Mouse (Mus musculus) common myeloid progenitor, adult 5-6 weeks (primary cell): ENCODE results near the gene Rhno1. TPM values are rescaled to one million over a fixed set of nuclear protein-coding genes. Genes with fewer than 3 reads are reported as not detected.

Experiments used
- ATAC-seq: replicated peaks from 2 replicates; pipeline ENCODE4 v1.8.0; 2016; ENCODE audit warnings: low read depth, mild to moderate bottlenecking, moderate TSS enrichment, inconsistent platforms; ENCODE audit not compliant: poor library complexity, severe bottlenecking
- total RNA-seq: library from RNA; stranded (forward); fragments of 200-1000, 187-1606 nt; gene quantifications from 2 replicates; pipeline ENCODE4 v1.2.3, GENCODE M21; 2017

The Rhno1 gene
- total RNA-seq = 39.5 and 43.8 TPM in 2 replicates

DNA sequence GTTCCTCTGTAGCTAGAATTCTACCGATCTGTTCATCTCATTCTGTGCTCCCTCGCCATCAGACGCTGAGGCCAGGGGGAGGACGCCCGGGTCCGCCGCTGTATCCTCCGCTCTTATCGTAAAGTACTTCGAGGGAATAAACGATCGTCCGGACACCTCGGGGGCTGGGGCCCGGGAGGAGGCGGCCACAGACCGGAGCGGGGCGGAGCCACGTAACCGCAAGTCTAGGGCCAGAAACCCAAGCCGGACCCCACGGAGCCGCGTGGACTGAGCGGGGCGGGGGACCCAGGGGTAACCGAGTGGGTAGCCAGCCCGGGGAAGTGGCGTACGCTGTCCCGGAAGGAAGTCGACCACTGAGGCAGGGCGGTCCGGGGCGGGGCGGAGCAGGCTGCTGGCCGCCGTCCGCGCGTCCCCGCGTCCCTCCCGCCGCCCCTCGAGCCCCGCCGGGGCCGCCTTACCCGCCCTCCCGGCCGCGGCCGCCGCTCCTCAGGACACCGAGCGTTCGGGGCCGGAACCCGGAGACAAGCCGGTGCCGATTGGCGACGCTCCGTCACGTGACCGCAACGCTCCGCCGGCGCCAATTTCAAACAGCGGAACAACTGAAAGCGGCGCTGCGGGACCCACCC, at the start of gene Rhno1, which contains the start of gene Foxm1:
Gene Rhno1 (minus strand): TSS at position 531 of the 626 bp plus-strand sequence.
Gene Foxm1 (plus strand): TSS at position 587 of the 626 bp plus-strand sequence.
- ATAC-seq = peak; percentile 77

DNA sequence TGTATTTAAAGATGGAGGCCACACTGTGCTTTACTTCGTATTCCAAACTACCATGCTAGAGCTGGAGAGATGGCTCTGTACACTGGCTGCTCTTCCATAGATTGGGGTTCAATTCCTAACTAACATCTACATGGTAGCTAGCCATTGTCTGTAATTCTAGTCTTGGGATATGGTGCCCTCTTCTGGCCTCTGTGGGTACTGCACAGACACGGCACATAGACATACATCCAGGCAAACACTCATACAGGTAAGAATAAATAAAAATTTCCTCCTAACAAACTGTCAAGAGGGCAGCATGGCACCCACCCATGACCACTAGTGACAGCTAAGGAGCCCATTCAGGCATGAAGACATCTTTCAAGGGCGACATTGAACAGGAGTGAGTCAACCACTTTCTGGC, 48.4 kb upstream of the Rhno1 start:
- ATAC-seq = peak; percentile 80

GRCm38 (mm10) chr6:128410305-128410704, 47.6 kb upstream of the Rhno1 start:
- no peak for ATAC-seq

GRCm38 (mm10) chr6:128408544-128409125, 45.9 kb upstream of the Rhno1 start:
- peak; percentile 42 for ATAC-seq

GRCm38 (mm10) chr6:128404708-128405107, 42.0 kb upstream of the Rhno1 start:
- peak; percentile 50 for ATAC-seq

- no peak for ATAC-seq
Observed at GRCm38 (mm10) chr6:128399421-128400185, 36.9 kb upstream of the Rhno1 start.

GRCm38 (mm10) chr6:128398996-128399395, 36.3 kb upstream of the Rhno1 start, which contains the start of gene Nrip2:
Gene Nrip2, plus strand, starts transcription at chr6:128399296.
- no peak for ATAC-seq

- no peak for ATAC-seq
Observed at GRCm38 (mm10) chr6:128397574-128398261, 35.0 kb upstream of the Rhno1 start.

DNA sequence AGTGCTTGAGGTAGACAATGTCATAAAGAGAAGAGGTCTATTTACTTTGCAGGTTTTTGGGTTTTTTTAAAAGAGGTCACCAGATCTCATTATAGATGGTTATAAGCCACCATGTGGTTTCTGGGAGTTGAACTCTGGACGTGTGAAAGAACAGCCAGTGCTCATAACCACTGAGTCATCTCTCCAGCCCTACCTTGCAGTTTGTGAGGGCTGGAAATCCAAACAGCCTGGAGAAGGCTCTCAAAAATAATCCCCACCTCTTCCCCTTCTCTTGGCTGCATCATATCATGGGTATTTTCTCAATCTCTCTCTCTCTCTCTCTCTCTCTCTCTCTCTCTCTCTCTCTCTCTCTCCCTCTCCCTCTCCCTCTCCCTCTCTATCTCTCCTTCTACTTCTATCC, 28.0 kb upstream of the Rhno1 start:
- ATAC-seq = no peak

- ATAC-seq = no peak
Observed at GRCm38 (mm10) chr6:128389185-128389584, 26.5 kb upstream of the Rhno1 start.

- ATAC-seq = no peak
Observed at GRCm38 (mm10) chr6:128385026-128385425, 22.3 kb upstream of the Rhno1 start.

GRCm38 (mm10) chr6:128383752-128384151, 21.0 kb upstream of the Rhno1 start:
- no peak for ATAC-seq

- peak; percentile 72 for ATAC-seq
Observed at GRCm38 (mm10) chr6:128381254-128381653, 18.5 kb upstream of the Rhno1 start.

DNA sequence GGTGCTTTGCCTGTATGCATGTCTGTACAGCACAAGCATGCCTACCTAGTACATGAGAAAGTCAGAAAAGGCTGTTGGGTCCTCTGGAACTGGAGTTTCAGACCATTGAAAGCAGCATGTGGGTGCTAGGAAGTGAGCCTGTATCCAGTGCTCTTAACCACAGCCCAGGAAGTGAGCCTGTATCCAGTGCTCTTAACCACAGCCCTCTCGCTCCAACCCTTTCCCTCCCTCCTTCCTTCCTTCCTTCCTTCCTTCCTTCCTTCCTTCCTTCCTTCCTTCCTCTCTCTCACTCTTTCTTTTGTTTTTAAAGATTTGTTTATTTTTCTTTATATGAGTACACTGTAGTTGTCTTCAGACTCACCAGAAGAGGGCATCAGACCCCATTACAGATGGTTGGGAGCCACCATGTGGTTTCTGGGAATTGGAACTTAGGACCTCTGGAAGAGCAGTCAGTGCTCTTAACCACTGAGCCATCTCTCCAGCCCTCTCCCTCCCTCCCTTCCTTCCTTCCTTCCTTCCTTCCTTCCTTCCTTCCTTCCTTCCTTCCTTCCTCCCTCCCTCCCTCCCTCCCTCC, 18.0 kb upstream of the Rhno1 start:
- ATAC-seq = peak; percentile 54; the same call in 1 of the 2 replicates

DNA sequence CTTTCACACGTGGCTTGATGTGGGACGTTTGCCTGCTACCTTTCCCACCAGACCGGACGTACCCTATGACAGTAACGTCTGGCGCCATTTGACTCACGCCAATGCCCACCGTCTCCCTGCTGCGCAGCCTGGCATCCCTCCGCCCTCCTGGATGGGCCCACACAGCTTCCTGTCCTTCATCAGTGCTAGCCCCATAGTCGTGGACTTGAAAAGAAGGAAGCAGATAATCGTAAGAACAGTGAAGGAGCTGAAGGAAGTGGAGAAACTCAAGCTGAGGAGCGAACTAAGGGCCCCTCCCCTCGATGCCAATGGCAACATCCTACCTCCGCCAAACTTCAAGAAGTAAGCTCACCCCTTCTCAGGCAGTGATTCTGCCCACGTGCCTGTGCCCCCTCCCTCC, 16.9 kb upstream of the Rhno1 start:
- ATAC-seq = peak; percentile 66

GRCm38 (mm10) chr6:128376371-128377085, 13.8 kb upstream of the Rhno1 start:
- no peak for ATAC-seq

GRCm38 (mm10) chr6:128375192-128375591, 12.5 kb upstream of the Rhno1 start, which contains the start of the genes Tex52 and Gm44596:
Gene Tex52, plus strand, starts transcription at chr6:128375456.
Gene Gm44596, plus strand, starts transcription at chr6:128375503.
- no peak for ATAC-seq

- no peak for ATAC-seq
Observed at GRCm38 (mm10) chr6:128370040-128370439, 7.3 kb upstream of the Rhno1 start.

- ATAC-seq = no peak
Observed at GRCm38 (mm10) chr6:128366466-128366865, 3.8 kb upstream of the Rhno1 start.
